Comparison of ENCODE assay signal across 15 mouse cellular contexts in genomic region chr9:71408946-71409345, GRCm38 (mm10).
"Had no signal": no experiment of that assay in that cellular context is flagged by ENCODE, and none has a peak within 500 bp of the region (broad histone marks: within the 10 kb centered on the region; RNA-seq: fewer than 3 reads in every experiment).

No protein-coding gene starts in this region.

- ATAC-seq: liver, embryonic 12.5 days; midbrain, embryonic 13.5 days had no signal

- H3K36me3 ChIP-seq: limb, embryonic 15.5 days; liver, embryonic 12.5 days; midbrain, embryonic 13.5 days; neural tube, embryonic 13.5 days had no signal

- H3K9ac ChIP-seq: limb, embryonic 15.5 days; liver, embryonic 12.5 days; lung, embryonic 14.5 days; midbrain, embryonic 13.5 days; neural tube, embryonic 13.5 days had no signal

- H3K4me3 ChIP-seq: left cerebral cortex, adult 2 months; limb, embryonic 15.5 days; liver, embryonic 12.5 days; megakaryocyte, embryonic 14.5 days; midbrain, embryonic 13.5 days; neural tube, embryonic 13.5 days had no signal

- H3K27me3 ChIP-seq: limb, embryonic 15.5 days; liver, embryonic 12.5 days; midbrain, embryonic 13.5 days; neural tube, embryonic 13.5 days had no signal

- H3K4me1 ChIP-seq: liver, embryonic 12.5 days; megakaryocyte, embryonic 14.5 days; midbrain, embryonic 13.5 days; neural tube, embryonic 13.5 days had no signal

- DNase-seq: kidney, adult 8-10 months; kidney, postnatal 25 days; lung, embryonic 14.5 days; lung, postnatal 10 days; lung, postnatal 4 days; right cerebral cortex, adult 18-20 months; right cerebral cortex, postnatal 25 days; thymus, postnatal 14 days had no signal

- H3K9me3 ChIP-seq: limb, embryonic 15.5 days; liver, embryonic 12.5 days had no signal

- H3K27ac ChIP-seq: left cerebral cortex, adult 2 months; limb, embryonic 15.5 days; liver, embryonic 12.5 days; midbrain, embryonic 13.5 days; neural tube, embryonic 13.5 days; stomach, postnatal 0 days had no signal

- H3K4me2 ChIP-seq: limb, embryonic 15.5 days; liver, embryonic 12.5 days; lung, embryonic 14.5 days; midbrain, embryonic 13.5 days; neural tube, embryonic 13.5 days had no signal
